Mouse (Mus musculus) kidney, adult 8-10 months (tissue): ENCODE measurements at regions not wholly inside any gene's neighbourhood (a gene's known extent, or its start where the extent isn't known, plus 50 kb on each side); places are given as distances from the start of the nearest gene placed in this dataset.
A peak's percentile ranks its signal among the peaks of the same experiment; 100 is the strongest.
"Not testable (repeated sequence)": the region's sequence is repeated elsewhere in the genome, so short reads cannot be mapped to it uniquely, and the experiment has no call there.

Source experiments
- DNase-seq, 2 experiments: peaks; one replicate each; pipeline ENCODE4 v3.0.0; 2022

DNA sequence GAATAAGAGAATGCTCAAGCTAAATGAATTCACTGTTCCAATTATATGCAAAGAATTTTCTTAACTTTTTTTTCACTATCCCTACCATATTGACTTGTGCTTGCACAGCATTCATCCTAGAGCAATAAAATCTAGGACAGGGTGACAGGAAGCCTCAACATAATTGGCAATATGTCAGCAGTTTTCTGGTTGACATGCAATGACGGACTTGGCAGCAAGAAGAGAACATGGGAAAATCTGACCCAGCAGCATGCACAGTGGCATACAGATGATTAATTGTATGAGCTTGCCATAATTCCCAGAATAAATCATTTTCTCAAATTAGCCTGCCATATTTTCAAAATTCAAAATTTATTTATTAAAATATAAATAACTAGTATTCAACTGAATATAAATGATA lies 152.7 kb downstream of the Amy2a5 start:
- no peak for DNase-seq

- not testable (repeated sequence) for DNase-seq
Observed at GRCm38 (mm10) chr3:113090850-113091249, 167.8 kb downstream of the Amy2a5 start.

DNA sequence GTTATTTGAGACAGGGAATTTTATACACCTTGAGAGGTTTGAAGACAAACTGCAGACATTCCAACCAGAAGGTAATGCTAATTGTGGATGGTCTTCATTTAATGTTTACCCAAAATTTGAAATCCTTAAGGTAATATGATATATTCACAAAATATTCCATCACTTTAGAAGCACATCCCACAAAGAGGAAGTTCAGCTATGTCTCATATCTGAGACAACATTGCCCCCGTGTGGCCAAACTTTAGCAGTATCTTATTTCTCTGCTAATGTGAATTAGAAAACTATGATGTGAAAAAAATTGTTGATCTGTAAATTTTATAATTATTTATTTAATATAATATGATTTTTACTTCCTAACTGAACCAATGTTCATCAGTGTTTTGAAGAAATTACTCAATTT lies 177.9 kb downstream of the Amy2a5 start:
- DNase-seq, result peak in 1 of 2 experiments; percentile 12
